Mouse (Mus musculus) liver, embryonic 14 days (tissue): Measurements from ENCODE around the gene Olfr149. TPM values are rescaled to one million over a fixed set of nuclear protein-coding genes. Genes with fewer than 3 reads are reported as not detected.

Experiments
- polyA plus RNA-seq: library from polyadenylated mRNA; depleted of rRNA; stranded (reverse); fragments of >200 nt; gene quantifications from 2 replicates; pipeline ENCODE4 v1.2.3, GENCODE M21; 2012; rRNA removed

Olfr149 gene
- polyA plus RNA-seq: not detected in 2 replicates

DNA sequence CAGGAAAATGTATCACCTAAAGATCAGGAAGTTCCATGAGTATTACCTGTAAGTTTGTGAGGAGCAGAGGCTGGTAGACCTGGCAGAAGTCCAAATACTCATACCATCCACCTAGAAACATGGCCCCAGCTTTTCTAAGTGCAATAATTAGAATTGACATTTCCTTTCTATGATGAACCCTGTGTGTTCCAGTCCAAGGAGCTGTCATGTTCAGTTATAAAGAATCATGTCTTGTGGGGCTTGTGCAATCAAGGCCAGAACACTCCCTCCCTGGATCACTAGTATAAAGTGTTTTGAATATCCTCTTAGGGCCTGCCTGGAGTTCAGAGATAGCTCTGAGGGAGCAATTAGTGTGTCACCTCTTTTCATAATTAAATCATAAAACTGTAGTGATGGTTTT lies at the start of gene Olfr149:
TSS of gene Olfr149 (minus strand) at position 101 of the 400 bp plus-strand sequence.

DNA sequence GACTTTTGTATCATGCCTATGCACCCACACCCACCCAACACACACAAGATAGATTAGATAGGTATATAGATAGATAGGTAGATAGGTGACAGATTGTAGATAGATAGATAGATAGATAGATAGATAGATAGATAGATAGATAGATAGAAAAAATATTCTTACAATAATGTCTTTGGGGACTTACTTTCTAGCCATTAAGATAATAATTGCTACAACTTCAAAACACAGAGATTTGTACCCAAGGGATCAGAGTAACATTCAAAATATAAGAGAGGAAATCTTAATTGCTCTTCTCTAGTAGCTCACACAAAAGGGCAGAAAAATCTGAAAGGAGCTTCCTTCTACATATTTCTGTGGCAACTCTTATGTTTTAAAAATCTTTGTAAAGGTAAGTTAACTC lies 39.0 kb upstream of the Olfr149 start, which contains the start of gene Olfr967:
TSS of gene Olfr967 (plus strand) at position 301 of the 400 bp plus-strand sequence.

DNA sequence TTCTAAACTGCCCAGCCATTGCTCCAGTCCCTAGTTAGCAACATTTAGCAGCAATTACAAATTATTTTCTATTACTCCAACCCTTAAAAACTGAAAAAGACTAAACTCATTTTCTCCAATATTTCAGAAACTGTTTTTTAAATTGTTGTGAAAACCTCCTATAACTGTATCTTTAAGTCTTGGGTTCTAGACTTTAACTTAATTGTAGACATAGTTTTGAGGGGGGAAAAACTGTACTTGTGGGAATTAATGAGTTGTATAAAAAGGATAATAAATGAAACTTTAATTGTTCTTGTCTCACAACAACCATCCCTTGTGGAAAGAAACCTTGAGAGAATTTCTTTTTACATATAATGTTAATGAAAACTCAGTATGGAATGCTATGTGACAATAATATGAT lies 23.8 kb upstream of the Olfr149 start, which contains the start of gene Olfr150:
TSS of gene Olfr150 (plus strand) at position 301 of the 400 bp plus-strand sequence.

DNA sequence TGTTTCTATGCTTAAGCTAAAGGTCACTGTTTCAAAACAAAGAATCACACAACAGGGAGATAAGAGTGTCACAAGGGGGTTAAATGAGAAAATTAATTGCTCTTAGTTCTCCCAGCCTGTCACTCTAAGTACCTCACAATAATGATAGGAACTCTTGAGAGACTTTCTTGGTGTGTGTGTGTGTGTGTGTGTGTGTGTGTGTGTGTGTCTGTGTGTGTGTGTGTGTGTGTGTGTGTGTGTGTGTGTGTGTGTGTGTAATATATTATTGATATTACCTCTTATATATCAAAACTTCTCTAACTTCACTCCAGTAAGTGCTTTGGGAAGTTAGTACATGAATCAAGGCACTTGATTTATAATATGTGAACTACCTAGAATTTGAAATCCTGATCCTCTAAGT lies 4.1 kb upstream of the Olfr149 start, which contains the start of gene Olfr965:
TSS of gene Olfr965 (plus strand) at position 301 of the 400 bp plus-strand sequence.

DNA sequence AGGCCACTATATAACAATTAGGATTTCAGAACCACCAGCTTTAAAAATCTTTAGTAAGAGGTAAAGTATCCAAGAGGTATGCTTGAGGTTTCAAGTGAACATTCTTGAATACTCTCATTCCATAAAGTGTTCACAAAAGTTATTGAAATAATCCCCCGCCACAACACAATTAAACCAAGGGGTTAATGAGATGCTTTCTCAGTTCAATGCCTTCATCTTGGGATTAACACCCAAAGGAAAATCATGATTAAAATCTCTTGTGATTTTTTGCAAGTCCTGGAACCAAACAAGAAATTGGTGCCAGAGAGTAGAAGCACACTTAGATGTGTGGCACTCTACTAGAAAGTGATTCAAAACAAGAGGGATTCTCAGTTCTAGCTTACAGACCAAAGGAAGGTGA lies 40.0 kb downstream of the Olfr149 start, which contains the start of gene Olfr963:
TSS of gene Olfr963 (plus strand) at position 301 of the 400 bp plus-strand sequence.

Other genes with a start within 250 kb of the Olfr149 start
- gene Olfr955, start 235.2 kb downstream of the Olfr149 start, polyA plus RNA-seq: not detected in 2 replicates
- gene Olfr44, start 213.1 kb downstream of the Olfr149 start, polyA plus RNA-seq: not detected in 2 replicates
- not detected in 2 replicates for gene Olfr957, start 191.3 kb downstream of the Olfr149 start, polyA plus RNA-seq
- gene Olfr958, start 153.1 kb downstream of the Olfr149 start, polyA plus RNA-seq: not detected in 2 replicates
- gene Olfr959, start 131.5 kb downstream of the Olfr149 start, polyA plus RNA-seq: not detected in 2 replicates
- gene AW551984, start 102.7 kb downstream of the Olfr149 start, polyA plus RNA-seq: 1.2 and 2.3 TPM in 2 replicates
- not detected in 2 replicates for gene Olfr148, start 96.5 kb downstream of the Olfr149 start, polyA plus RNA-seq
- gene Olfr960, start 85.7 kb downstream of the Olfr149 start, polyA plus RNA-seq: not detected in 2 replicates
- not detected in 2 replicates for gene Olfr961, start 62.0 kb downstream of the Olfr149 start, polyA plus RNA-seq
- gene Olfr963, start 39.9 kb downstream of the Olfr149 start, polyA plus RNA-seq: not detected in 2 replicates
- not detected in 2 replicates for gene Olfr965, start 4.2 kb upstream of the Olfr149 start, polyA plus RNA-seq
- gene Olfr150, start 23.9 kb upstream of the Olfr149 start, polyA plus RNA-seq: not detected in 2 replicates
- not detected in 2 replicates for gene Olfr967, start 39.1 kb upstream of the Olfr149 start, polyA plus RNA-seq
- gene Olfr968, start 76.1 kb upstream of the Olfr149 start, polyA plus RNA-seq: not detected in 2 replicates
- gene Olfr969, start 83.8 kb upstream of the Olfr149 start, polyA plus RNA-seq: not detected in 2 replicates
- gene Olfr970, start 101.7 kb upstream of the Olfr149 start, polyA plus RNA-seq: not detected in 2 replicates
- not detected in 2 replicates for gene Olfr971, start 129.8 kb upstream of the Olfr149 start, polyA plus RNA-seq
- not detected in 2 replicates for gene Olfr972, start 159.3 kb upstream of the Olfr149 start, polyA plus RNA-seq
- not detected in 2 replicates for gene Olfr229, start 200.2 kb upstream of the Olfr149 start, polyA plus RNA-seq
- gene Olfr974, start 230.4 kb upstream of the Olfr149 start, polyA plus RNA-seq: not detected in 2 replicates
- gene Olfr975, start 244.9 kb upstream of the Olfr149 start, polyA plus RNA-seq: not detected in 2 replicates